In the genomic region with DNA sequence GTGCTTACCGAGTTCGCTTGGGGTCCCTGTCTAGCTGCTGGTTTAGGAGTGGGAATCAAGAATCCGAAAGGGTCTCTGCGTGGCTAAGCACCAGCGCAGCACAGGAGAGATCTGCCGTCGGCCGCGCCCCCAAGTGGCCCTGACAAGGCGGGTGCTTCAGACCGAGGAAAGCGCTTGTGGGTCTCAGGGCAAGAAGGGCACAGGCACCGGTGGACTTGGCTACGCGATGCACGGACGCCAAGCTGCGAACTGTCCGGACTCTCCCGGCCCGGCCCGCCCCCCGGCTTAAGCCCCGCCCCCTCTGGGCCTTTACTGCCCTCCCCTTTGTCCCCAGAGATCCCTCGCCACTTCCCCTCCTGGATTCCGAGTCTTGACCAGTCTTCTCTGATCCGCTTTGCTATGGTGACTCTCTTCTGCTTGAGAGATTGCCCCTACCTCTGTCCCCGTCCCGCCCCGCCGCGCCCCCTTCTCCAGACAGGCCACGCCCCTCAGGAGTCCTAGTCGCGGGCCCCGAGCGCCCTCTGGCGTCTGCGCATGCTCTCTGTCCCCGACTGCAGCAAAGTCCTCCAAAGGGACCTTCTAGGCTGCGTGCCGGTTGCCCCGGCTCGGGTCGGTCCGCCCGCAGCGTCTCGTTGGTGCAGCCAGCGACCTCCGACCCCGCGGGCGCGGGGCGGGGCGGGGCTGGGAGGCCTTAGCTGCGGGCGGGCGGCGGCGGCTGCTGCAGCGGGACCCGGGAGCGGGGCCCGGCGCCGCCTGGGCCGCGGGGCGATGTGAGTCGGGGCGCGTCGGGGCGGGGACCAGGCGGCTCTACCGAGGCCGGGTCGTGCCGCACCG, we compare ENCODE assay signal across 8 mouse cellular contexts. TPM values are rescaled to one million over a fixed set of nuclear protein-coding genes. Genes with fewer than 3 reads are reported as not detected.
DNase-seq lines count a peak whose midpoint lies in the region; ATAC-seq and TF ChIP-seq lines count a peak whose summit lies in the region.

A gene (minus strand): TSS at position 234 of the 834 bp plus-strand sequence.

- peak; percentile 54 for TF ChIP-seq POLR2A in testis, adult 2 months (IDR thresholded peaks at IDR 0.05; ENCODE audit: control insufficient read depth, low read depth, low read length)

- ATAC-seq in G1E (ENCODE audit: extremely low read depth, insufficient number of reproducible peaks, low FRiP score, poor library complexity, severe bottlenecking): peak; percentile 80
- peak; percentile 96 for ATAC-seq in forebrain, embryonic 16.5 days
- ATAC-seq in neural tube, embryonic 14.5 days (ENCODE audit: low read depth): peak; percentile 94

- peak; percentile 93 for DNase-seq in G1E (ENCODE audit: low spot score)
- DNase-seq in cerebellum, adult 18-20 months: peak; percentile 98 to 99
- peak; percentile 98 for DNase-seq in heart, postnatal 36 days
- peak; percentile 93 to 98 for DNase-seq in layer of hippocampus, adult 18-20 months (ENCODE audit: low spot score in 2 of 2)
- DNase-seq in lung, adult 18-20 months: peak; percentile 95 to 97

- H3K27me3 ChIP-seq in G1E (ENCODE audit: insufficient read depth, low read length): peaks cover 33% of the 10 kb centered on the region
- peaks cover 3% of the 10 kb centered on the region; the same call in 1 of the 2 replicates for H3K27me3 ChIP-seq in forebrain, embryonic 16.5 days (replicated peaks; ENCODE audit: control insufficient read depth, insufficient read depth, low read length)
- H3K27me3 ChIP-seq in neural tube, embryonic 14.5 days (ENCODE audit: control insufficient read depth, insufficient read depth, low read length): no peaks in the 10 kb centered on the region
- no peaks in the 10 kb centered on the region for H3K27me3 ChIP-seq in testis, adult 2 months (ENCODE audit: control insufficient read depth, insufficient read depth, low read length)

- intact Hi-C loops in heart, postnatal 36 days (cut with DNase I): loop anchor here (5.0 kb wide), 1 partner anchor 322 kb away; no protein-coding TSS in a partner anchor

- peak within 1 kb of the TSS; percentile 75 for H3K4me3 ChIP-seq in G1E (ENCODE audit: low read depth, low read length)
- peak within 1 kb of the TSS; percentile 77 for H3K4me3 ChIP-seq in forebrain, embryonic 16.5 days (replicated peaks; ENCODE audit: low read length)
- H3K4me3 ChIP-seq in neural tube, embryonic 14.5 days (ENCODE audit: low read depth, low read length): peak within 1 kb of the TSS; percentile 61
- H3K4me3 ChIP-seq in testis, adult 2 months (ENCODE audit: control insufficient read depth, low read depth, low read length): peak within 1 kb of the TSS; percentile 91

- TF ChIP-seq CTCF in G1E (IDR thresholded peaks at IDR 0.05; ENCODE audit: low read depth, low read length): no peak
- peak; percentile 62; the same call in 1 of the 2 replicates for TF ChIP-seq CTCF in testis, adult 2 months (IDR thresholded peaks at IDR 0.05; ENCODE audit: control insufficient read depth, insufficient read depth, insufficient replicate concordance, low read depth, low read length)

- peak within 1 kb of the TSS; percentile 89 for H3K9ac ChIP-seq in forebrain, embryonic 16.5 days (replicated peaks; ENCODE audit: low read depth, low read length)
- peak within 1 kb of the TSS; percentile 83 for H3K9ac ChIP-seq in neural tube, embryonic 14.5 days (replicated peaks; ENCODE audit: low read depth, low read length)

- H3K27ac ChIP-seq in forebrain, embryonic 16.5 days (ENCODE audit: low read length): peak within 1 kb of the TSS; percentile 40; the same call in 1 of the 2 replicates
- H3K27ac ChIP-seq in neural tube, embryonic 14.5 days (ENCODE audit: low read depth, low read length): peak within 1 kb of the TSS; percentile 69
- H3K27ac ChIP-seq in testis, adult 2 months (ENCODE audit: control insufficient read depth, insufficient read depth, low read depth, low read length): peak within 1 kb of the TSS; percentile 46; the same call in 1 of the 2 replicates

- peaks cover 33% of the 10 kb centered on the region for H3K4me1 ChIP-seq in G1E (ENCODE audit: insufficient read depth, low read depth, low read length)
- H3K4me1 ChIP-seq in forebrain, embryonic 16.5 days (replicated peaks; ENCODE audit: control insufficient read depth, insufficient read depth, low read length): peaks cover 10% of the 10 kb centered on the region
- peaks cover 8% of the 10 kb centered on the region for H3K4me1 ChIP-seq in neural tube, embryonic 14.5 days (ENCODE audit: control insufficient read depth, insufficient read depth, low read length)
- H3K4me1 ChIP-seq in testis, adult 2 months (ENCODE audit: control insufficient read depth, insufficient read depth, low read length): peaks cover 13% of the 10 kb centered on the region

- H3K9me3 ChIP-seq in G1E (replicated peaks): no peaks in the 10 kb centered on the region
- H3K9me3 ChIP-seq in forebrain, embryonic 16.5 days (ENCODE audit: control insufficient read depth, low read length): no peaks in the 10 kb centered on the region
- no peaks in the 10 kb centered on the region for H3K9me3 ChIP-seq in neural tube, embryonic 14.5 days (ENCODE audit: control insufficient read depth, low read length)

- under 1% methylated on average over 76 of the region's 82 CpGs for WGBS in forebrain, embryonic 16.5 days
- WGBS in neural tube, embryonic 14.5 days: under 1% methylated on average over 58 of the region's 82 CpGs

- peak within 1 kb of the TSS; percentile 81 for H3K4me2 ChIP-seq in forebrain, embryonic 16.5 days (ENCODE audit: low read length)
- peak within 1 kb of the TSS; percentile 78 for H3K4me2 ChIP-seq in neural tube, embryonic 14.5 days (ENCODE audit: low read depth, low read length)

- H3K36me3 ChIP-seq in G1E (replicated peaks): peaks cover 28% of the 10 kb centered on the region
- no peaks in the 10 kb centered on the region for H3K36me3 ChIP-seq in forebrain, embryonic 16.5 days (ENCODE audit: control insufficient read depth, insufficient read depth)
- no peaks in the 10 kb centered on the region for H3K36me3 ChIP-seq in neural tube, embryonic 14.5 days (ENCODE audit: control insufficient read depth, insufficient read depth, low read length)
- H3K36me3 ChIP-seq in testis, adult 2 months (ENCODE audit: control insufficient read depth, insufficient read depth, low read length): no peaks in the 10 kb centered on the region

RNA-seq across cellular contexts. Expression of the gene that starts here (rescaled TPM):
- not detected in 2 replicates for total RNA-seq in G1E (2014; fragmentation: Nextera tagmentation)
- 1.2 TPM in 1 of 2 replicates, not detected in the other for total RNA-seq in G1E (2017)
- polyA plus RNA-seq in G1E (2012): 3.4 and 3.5 TPM in 2 replicates
- polyA plus RNA-seq in forebrain, embryonic 16.5 days (2015; fragmentation: Nextera tagmentation; extraction: Ambion mirVana): 0.54 and 1.0 TPM in 2 replicates
- 1 to 10 TPM; 2.1 to 4.8 TPM for total RNA-seq in heart, postnatal 36 days (2021)
- 1 to 10 TPM; 2.3 to 3.4 TPM for total RNA-seq in layer of hippocampus, adult 18-20 months (2021)
- polyA plus RNA-seq in neural tube, embryonic 14.5 days (2014; fragmentation: Nextera tagmentation; extraction: Ambion mirVana): 0.68 and 4.4 TPM in 2 replicates
- 2.7 and 3.4 TPM in 2 replicates for polyA plus RNA-seq in testis, adult 2 months (2012; rRNA removed)

Comparison
In these comparisons a context has a peak if more than half of its experiments do, and no peak if none do; other contexts are left out.
1. Peak in every context shown above with its lines: DNase-seq, ATAC-seq, H3K4me3 ChIP-seq and H3K27ac ChIP-seq.